Mouse (Mus musculus): ENCODE results near the gene Myo1e. TPM values are rescaled to one million over a fixed set of nuclear protein-coding genes. Genes with fewer than 3 reads are reported as not detected.

The Myo1e gene
- 10 to 100 TPM; 11.1 to 27.2 TPM for polyA plus RNA-seq (2012; fragmentation: generic; extraction: Trizol)

DNA sequence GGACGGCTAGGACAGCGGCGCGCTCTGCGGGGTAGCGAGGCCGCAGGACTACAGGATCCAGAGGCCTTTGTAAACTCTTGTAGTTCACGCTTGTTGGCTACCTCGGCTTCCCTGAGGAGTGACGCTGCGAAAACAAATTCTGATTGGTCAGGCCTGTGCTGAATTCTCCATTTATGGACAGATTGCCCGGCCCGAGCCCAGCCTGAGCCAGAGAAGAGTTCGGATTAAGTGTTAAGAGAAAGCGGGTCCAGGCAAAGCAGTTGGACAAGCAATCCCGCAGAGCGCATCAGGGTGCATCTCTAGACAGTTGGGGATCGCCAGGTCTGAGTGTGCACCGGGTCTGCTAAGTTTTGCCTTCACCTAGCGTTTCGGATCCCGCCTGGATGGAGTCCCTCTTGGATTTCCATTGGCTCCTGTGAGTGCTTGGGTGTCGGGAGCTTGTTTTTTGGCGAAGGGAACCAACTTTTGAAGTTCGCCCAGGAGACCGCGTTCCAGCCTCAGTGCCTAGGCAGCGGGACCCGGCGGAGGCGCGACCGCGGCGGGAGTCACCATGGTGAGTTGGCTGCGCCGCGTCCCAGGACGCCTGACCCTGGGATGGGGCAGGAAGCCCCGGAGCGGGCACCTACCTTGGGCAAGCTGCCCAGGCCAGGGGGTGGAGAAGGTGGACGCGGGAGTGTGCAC is at the start of gene Myo1e:
Gene Myo1e (plus strand): TSS at position 200 of the 681 bp plus-strand sequence.

DNA sequence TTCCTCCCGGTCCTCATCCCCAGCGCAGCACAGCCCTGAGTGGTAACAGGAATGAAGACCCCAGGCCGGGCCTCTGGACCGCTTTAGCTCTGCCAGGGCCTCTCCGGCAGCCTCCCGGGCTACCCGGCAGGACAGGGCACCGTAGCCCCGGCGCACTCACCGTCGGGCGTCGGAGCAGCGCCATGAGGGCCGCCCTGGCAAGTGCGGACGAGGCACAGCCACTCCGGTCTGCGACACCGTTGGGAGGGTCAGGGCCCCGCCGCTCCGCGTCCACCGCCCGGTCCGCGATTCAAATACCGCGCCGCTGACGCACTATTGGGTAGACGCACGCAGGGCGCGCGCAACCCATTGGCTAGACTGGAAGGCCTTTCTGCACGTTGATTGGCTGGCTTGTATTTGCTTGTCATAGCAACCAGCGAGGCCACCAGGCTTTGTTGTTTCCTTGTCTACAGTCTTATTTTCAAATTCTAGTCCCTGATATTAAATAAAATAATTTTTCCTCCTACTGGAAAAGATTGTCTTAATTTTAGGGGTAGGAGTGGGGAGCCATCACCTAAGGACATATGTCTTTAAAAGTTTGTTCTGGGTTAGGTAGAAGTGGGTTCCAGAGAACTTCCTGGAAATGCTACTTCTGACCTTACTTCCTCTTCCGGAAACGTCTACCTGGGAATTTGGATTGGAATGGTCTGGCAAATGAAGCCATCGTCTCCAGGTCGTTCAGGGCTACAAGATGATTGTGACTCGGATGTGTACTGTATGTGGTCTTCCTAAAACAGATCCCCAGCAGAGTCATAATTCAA is 214.3 kb downstream of the Myo1e start, which contains the start of gene Ccnb2:
Gene Ccnb2 (minus strand): TSS at position 291 of the 800 bp plus-strand sequence.

Other genes starting within 250 kb of the Myo1e start
- gene Bnip2, start 217.9 kb upstream of the Myo1e start, polyA plus RNA-seq (2012; fragmentation: generic; extraction: Trizol) = 10 to 100 TPM in 1 of 2 experiments, 1 to 10 TPM in 1; 7.3 to 44.8 TPM
- 10 to 100 TPM; 52.8 to 54.5 TPM for gene Gtf2a2, start 194.8 kb upstream of the Myo1e start, polyA plus RNA-seq (2012; fragmentation: generic; extraction: Trizol)
- under 1 TPM; 0.04 to 0.13 TPM for gene Gcnt3, start 169.3 kb upstream of the Myo1e start, polyA plus RNA-seq (2012; fragmentation: generic; extraction: Trizol)
- gene Fam81a, start 64.8 kb upstream of the Myo1e start, polyA plus RNA-seq (2012; fragmentation: generic; extraction: Trizol) = under 1 TPM; 0.07 to 0.21 TPM
- 100 to 1,000 TPM in 1 of 2 experiments, 10 to 100 TPM in 1; 30.4 to 147 TPM for gene Ccnb2, start 214.2 kb downstream of the Myo1e start, polyA plus RNA-seq (2012; fragmentation: generic; extraction: Trizol)

Data from C3H10T1/2 (cell line).